Mouse (Mus musculus): ENCODE results near the gene Fcamr.

The Fcamr gene

DNA sequence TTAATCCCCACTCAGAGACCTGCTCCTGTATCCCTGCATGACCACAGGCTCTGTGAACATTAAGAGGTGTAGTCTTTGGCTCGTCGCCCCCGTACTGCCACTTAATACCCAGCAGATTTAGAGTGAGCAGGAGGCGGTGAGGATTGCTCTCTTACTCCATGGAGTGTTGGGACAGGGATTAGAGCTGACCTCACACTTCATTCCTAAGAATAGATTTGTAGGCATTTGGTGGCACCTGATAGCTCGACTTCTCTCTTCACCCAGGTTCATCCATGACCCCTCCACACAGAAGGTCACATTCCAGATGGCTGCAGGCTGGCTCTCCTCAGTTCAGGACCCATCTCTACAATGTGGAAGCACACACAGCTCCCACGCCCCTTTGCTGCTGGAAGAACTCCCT is 3.6 kb downstream of the Fcamr start:
- DNase-seq: no peak

DNA sequence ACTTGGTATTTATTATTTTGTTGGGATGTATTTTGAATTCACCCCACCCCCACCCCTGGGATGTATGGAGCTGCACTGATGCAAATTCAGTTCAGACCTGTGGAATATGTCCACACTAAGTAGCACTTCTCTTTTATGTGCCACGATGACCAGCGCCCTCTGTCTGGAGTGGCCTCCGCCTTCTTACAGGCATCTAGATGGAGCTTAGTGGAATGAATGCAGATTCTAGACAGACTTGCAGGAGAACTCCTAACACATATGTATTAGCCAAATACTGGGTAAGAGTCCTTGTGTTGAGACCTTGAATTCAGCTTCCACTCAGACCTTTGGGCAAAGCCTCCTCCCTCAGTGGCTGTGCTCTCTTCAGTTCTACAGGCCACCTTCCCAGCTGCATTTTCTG is 10.2 kb downstream of the Fcamr start:
- no peak for DNase-seq

DNA sequence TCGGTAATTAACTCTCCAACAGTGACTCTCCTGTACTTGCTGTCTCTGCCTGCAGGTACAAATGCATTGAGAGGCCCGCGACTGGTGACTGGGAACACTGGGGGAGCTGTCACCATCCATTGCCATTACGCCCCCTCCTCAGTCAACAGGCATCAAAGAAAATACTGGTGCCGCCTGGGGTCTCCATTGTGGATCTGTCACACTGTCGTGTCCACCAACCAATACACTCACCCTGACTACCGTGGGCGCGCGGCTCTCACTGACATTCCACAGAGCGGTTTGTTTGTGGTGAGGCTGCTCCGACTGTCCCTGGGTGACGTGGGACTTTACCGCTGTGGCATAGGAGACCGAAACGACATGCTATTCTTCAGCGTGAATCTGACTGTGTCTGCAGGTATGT is 10.6 kb downstream of the Fcamr start:
- no peak for DNase-seq

DNA sequence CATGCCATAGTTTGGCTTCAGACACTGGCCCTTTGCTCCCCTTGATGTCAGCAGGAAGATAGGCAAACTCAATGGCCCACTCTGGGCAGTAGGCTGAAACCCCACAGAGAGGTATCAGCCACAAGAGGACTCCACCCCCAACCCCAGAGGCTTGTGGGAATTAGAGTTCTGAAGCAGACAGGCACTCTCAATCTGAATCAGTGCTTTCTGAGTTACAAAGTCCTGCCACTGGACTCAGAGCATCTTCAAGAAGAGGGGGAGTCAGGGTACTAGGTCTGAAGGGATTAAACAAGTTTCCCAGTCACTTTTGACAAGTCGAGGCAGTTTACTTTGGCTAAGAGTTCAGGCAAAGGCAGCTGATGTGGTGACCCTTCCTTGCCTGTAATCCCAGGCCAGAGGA is 19.0 kb downstream of the Fcamr start:
- no peak for DNase-seq

DNA sequence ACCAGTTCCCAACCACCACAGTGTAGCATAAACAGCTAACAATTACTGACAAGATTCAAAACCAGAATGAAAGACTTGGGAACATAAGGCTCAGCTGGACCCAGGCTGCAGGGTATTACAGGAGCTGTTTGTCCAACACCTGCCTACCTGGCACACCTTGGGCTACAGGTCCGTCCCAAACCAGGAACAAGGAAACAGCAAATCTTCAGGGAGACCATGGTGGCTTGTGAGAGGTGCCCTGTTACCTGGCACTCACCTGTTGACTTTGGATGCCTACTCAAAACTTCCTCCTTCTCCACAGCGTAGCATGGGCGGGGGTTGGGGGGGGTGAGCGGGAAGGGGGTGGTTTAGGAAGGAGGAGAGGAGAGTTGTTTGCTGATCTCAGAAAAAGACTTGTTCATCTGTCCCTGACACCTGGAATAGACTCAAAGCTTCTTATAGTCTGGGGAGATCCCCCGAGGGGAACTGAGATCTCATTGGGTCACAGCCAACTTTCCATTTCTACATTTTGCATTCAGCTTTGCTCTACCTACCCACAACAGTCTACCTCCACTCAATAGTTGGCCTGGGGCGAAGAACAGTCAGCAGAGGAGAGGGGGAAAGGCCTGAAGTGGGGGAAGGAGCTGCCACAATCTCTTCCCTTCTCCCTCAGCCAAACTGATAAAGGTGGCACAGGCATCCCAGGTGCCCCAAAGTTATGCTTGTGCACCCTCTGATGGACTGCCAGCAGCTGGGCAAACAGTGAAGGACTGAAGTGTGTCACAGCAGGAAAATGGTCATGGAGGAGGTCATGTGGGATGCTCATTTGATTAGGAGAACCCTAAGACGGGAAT is 19.8 kb downstream of the Fcamr start:
- DNase-seq: no peak

DNA sequence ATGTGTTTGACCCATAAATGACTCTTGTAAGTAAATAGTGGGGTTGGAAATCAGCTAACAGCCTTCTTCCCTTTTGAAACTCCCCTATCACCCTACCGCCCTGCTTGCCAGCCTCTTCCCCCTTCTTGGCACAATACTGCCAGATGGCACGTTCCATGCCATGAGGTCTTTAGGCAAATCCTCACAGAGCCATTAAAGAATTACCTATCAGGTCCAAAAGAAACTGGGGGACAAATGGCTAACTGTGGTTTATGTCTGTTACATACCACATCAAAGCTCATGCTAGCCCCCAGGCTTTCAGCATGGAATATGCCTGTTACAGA is 20.4 kb downstream of the Fcamr start:
- DNase-seq: no peak

DNA sequence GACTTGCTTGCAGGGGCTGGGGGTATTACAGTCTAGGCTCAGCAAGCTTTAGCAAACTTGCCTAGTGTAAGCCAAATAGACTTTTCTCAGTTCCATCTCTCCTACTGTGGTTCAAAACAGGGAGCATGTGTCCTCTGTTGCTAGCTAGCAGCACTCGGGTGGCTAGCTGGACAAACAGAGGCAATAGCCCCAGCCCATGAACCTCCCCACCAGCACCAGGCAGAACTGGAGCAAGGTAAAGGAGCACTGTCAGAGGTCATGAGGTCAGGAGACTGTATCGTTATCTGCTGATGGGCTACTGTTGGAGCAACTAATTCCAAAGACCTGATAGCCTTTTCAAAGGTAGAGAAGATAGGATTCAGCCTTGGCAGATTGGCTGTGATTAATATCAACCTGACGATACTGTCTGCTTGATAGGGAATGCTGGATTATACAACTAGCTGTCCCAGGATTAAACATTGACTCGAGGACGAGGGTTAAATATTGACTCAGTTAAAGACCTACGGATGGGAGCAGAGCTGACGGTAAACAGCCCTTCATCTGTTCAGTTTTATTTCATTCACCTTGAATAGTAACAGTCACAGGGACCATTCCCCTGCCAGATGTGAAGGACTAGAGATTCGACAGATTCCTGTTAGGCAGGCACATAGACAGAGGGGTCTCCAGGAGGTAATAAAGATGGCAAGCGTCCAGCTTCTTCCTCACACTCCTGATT is 21.4 kb downstream of the Fcamr start:
- DNase-seq: no peak

DNA sequence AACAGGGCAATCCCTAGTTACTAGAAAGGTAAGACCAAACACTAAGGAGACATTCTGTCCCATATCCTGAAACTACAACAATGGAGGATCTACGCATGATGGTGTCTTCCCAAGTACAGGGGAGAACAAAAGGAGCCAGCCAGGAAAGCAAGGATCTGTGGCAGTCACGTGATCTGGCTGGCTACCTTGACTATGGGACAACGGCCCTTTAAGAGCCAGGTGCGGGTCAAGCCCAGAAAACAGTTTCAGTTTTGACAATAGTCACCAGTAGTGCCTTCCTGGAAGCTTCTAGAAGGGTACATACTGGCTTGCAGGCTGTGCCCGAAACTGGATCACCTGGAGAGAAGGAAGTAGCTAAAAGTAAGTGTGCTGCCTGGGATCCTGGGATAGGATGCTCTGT is 25.7 kb downstream of the Fcamr start, which contains the start of gene Pigr:
Pigr (plus strand) TSS at position 237 of the 400 bp plus-strand sequence.
- DNase-seq: no peak

DNA sequence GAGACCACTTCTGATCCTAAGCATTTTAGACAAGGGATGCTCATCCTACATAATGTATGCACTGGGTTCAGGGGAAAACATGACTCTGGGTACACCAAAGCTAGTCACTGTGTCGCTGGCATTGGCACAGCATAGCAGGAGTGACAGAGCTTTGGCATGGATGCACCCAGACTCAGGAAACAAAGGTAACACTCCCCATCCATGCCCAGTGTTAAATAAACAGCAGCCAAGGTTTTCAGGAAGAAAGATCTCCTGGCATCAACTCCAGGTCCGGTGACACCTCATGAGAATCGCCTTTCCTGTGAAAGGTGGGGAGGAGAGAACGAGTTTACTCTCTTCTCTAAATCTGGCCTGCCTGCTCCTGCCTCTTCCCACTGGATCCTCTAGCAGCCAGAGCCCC is 28.0 kb downstream of the Fcamr start:
- peak; percentile 12 for DNase-seq

DNA sequence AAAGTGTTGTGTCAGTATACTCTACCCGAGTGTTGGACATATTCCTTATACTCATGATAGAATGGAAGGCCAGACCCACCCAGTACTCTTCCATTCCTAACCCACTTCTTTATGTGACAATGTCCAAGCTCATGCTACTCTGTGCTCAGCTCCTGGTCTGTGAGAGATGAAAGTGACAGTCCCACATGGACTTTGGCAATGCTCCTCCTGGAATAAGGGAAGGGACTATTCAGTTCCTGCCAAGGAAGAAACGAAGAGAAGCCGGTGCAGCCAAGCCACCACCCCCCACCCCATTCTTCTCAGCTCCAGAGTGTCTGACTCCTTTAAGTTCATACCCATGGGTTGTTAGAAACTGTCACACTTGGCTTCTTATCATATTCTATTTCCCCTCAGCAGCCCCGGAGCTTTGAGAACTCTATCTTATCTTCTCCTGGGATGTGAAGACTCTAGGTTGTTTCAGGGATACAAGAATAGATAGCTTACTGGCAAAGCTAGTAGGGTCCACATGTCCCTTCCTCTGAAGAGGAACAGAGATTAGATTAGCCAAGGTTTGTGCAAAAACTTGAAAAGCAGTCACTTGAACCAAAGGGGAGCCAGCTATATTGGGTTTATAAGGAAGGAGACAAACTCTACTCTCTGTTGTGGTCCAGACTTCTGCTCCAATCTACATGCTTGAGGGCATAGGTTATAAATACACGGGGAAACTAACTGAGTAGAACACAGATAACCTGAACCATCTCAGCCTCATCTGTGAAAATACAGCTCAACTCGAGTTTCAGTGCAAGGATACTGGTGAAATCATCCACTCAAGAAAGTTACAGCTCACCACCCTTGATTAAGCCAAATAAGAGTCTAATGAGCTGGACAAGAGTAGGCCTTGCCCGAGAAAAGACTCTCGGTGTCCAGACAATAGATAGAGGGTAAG is 29.5 kb downstream of the Fcamr start:
- no peak for DNase-seq

DNA sequence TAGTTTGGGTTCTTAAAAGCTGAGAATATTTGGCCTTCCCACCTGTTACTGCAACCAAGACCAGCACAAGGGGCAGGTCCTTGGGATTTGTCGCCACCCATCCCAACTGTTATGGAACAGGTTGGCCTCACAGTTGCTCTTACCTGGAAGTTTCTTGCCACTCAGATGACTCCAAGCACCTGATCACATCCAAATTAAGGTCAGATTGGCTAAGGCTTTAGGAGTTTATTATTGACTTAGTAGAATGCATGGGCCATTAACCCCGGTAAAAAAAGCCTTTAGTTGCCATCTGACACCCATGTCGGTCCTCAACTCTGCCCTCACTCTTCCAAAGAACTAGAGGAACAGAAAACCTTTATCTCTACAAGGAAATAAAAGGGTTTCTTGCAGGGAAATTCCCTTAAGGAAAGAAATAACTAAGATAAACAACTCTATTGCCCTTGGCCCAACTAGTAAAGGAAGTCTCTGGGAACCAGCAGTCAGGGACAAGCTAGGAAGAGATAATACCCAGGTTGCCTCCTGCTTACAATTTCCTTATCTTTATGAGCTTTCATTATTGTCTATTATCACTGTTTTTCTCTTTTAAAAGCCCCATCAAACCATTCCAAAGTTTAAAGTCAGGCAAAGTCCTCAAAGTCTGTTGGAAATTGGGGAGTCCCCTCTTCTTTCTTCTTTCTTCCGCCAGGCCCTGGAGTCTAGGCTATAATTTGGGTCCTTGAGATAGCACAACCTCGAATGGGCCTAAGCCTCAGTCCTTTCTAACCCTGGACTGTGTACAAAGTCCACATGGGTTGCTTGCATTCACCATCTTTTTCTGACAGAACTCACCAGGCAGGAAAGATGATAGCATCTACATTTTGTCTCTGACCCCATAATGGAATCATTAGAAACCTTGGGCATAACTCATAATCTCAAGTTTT is 31.8 kb downstream of the Fcamr start:
- DNase-seq: no peak

DNA sequence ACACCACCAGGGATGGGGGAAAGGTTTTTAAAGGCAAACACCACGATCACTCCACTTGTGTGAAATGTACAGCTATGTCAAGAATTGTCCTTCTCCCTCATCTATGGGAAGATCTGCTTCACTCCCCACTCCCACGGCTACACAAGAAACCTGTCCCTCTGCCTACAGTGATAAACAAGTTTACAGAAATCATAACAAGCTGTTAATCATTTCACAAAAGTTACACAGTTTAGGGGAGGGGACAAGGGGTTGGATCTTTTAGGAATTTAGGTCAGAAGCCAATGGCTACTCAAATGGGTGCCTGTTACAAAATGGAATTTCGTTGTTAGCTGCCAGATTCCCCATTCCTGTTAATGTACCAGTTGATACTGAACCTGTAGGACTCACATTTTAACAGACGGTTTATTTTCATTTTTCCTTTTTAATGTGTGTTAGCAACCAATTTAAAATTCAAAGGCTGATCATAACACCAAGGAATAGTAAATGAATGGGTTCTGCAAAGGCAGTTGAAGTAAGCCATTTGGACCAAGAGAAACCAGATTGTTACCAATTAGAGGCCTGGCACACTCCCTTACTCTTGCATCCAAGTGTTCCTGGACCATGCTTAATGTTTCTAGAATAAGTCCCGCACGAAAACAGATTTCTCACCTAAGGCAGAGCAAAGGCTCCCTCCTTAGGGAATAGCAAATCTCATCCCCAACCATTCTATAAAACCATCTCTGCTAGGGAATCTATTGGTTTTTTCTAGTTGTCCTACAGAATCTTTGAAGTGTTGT is 34.6 kb downstream of the Fcamr start:
- DNase-seq: peak; percentile 29

DNA sequence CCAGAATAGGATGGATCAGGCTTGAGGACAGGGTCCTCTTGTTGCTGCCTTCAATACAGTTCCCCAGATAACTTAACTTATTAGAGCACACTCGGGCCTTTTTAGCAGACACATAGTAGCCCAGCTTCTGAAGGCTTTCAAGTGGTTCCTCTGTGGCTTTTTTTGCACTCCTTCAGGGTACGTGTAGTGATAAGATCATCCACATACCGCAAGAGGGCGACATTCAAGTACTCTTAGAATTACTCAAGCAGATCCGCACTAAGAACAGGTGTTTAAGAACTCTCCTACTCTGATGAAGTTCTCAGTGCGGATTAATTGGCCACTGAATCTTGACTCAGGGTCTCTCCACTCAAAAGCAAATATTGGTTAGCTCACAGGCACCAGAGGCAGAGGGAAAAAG is 37.6 kb downstream of the Fcamr start:
- DNase-seq: no peak

DNA sequence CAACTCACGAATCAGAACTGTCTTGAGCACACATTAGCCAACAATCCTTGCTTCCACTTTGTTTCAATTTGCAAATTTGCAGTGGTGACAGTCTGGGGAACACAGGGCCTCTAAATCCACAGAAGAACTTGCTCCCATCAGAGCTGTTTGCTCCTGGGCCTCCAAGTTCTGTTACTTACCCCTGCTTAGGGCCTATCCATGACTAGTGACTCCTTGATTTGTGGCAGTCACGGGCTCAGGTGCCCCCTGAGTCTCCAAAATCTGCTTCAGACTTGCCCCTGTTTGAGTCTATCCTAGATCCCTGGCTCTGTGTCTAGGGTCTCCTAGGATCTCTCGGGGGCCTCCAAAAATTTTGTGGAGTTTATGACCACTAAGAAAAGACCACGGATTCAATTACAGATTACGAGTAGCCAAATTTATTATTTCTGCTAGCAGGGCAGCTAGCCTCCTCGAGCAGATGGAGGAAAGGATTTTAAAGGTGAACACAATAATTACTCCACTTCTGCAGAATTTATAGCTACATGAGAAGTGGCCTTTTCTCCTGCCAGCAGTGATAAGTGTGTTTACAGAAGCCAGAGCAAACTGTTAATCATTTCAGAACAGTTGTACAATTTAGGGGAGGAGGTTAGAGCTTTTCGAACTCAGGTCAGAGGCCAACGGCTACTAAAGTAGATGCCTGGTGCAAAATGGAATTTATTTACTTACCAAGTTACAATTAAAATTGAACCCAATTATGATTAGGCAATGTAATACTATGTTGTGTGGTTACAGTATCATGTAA is 40.1 kb downstream of the Fcamr start:
- DNase-seq: no peak

DNA sequence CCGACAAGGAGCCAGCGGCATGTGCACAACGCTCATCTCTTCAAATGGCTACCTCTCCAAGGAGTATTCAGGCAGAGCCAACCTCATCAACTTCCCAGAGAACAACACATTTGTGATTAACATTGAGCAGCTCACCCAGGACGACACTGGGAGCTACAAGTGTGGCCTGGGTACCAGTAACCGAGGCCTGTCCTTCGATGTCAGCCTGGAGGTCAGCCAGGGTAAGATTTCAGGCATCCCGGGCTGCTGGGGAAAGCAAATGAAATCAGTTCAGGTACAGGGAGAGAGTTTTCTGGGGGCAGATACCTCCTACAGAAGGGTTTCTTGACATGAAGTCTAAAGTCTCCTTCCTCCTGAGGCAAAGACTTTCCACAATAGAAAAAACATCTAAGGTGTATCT is 40.9 kb downstream of the Fcamr start:
- DNase-seq: no peak

DNA sequence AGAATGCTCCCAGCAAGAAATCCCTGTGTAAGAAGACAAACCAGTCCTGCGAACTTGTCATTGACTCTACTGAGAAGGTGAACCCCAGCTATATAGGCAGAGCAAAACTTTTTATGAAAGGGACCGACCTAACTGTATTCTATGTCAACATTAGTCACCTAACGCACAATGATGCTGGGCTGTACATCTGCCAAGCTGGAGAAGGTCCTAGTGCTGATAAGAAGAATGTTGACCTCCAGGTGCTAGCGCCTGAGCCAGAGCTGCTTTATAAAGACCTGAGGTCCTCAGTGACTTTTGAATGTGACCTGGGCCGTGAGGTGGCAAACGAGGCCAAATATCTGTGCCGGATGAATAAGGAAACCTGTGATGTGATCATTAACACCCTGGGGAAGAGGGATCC is 43.8 kb downstream of the Fcamr start:
- DNase-seq: no peak

DNA sequence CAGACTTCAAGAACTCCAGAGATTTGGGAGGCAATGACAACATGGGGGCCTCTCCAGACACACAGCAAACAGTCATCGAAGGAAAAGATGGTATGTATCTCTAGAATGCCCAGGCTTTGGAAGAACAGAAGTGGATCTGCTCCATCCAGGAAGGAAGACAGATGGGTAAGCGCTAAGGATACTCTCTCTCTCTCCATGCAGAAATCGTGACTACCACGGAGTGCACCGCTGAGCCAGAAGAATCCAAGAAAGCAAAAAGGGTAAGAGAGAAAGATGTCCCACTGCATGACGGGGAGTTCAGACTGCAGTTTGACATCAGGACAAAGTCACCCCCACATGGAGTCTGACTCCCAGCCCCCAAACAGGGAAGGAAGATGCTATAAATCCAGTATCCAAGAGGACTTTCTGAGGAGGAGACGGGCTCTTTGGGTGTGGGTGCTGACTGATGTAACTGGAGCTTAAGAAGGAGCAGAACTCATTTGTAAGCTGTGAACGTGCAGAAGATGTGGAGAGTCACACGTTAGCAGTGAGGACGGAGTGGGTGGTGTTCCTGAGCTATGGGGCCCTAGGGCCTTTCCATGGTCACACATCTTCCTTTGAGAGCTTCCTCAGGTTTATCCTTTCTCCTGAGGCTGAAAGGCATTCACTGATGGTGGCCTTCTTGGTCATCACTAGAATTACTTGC is 49.0 kb downstream of the Fcamr start:
- no peak for DNase-seq

DNA sequence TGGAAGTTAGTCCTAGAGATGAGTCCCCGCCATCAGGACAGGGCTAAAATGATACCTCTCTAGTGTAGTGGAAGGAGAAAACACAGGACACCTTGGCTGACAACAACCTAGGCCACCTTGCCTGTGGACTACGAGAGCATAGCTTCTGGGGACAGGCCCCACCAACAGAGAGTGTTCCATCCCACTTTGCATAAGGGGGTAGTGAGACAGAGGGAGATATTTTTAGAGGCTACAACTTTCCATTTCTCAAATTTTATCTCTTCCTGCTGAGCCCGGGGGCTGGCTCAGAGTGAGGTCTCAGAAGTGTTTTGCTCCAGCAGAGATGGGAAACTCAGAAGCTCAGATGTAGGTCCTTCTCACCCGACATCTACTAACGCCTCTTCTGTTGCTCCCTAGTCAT is 49.7 kb downstream of the Fcamr start:
- DNase-seq: no peak

DNA sequence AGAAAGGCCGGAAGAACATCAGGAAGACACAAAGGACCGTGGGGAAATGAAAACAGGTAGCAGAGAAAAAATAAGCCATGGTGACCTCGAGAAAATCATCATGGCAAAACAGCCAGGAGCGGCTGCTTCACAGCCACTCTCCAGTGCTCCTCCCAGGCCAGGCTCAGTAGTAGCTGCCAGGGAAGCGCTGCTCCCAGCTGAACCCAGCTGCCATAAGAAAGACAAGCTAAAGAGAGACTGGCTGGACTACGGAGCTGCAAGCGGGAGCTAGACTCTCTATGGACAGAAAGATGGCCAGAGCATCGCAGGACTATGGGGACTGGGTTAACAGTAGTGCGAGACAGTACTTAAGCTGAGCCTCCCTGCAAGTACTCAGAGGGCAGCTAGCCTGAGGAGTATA is 54.1 kb downstream of the Fcamr start:
- no peak for DNase-seq

DNA sequence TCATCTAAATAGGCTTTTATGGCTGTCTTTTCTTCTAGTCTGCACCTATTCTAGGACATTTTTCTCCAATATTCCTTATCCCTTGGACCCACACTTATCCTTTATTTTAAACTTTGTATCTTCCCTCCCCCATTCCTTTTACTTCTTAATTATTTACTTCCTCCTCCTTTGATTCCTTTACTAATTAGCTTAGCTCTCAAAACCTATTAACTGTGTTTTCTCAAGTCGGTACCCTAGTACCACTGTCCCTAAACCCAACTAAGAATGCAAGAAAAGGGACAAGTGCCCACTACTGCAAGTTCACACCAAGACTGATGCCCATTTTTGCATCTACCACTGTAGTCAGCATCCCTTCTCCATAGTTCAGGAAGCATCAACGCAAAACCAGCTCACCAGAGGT is 55.0 kb downstream of the Fcamr start:
- DNase-seq: no peak

All from cerebellum, adult 11-12 months (tissue).